Mouse (Mus musculus) limb, embryonic 13.5 days (tissue): ENCODE results near the gene Kcnk5. TPM values are rescaled to one million over a fixed set of nuclear protein-coding genes. Genes with fewer than 3 reads are reported as not detected.

Experiments
- ATAC-seq: fragments of 200-750 bp; cut with Nextera tagmentation; 2 replicates; pipeline ENCODE4 v1.8.0; 2017; ENCODE audit warnings: low read depth, moderate number of reproducible peaks, moderate TSS enrichment; ENCODE audit not compliant: low FRiP score
- H3K27ac ChIP-seq: fragments of 300-500 bp; sonication (generic); 2 replicates; pipeline ENCODE4 v1.5.1; 2015; ENCODE audit warnings: inconsistent platforms, mild to moderate bottlenecking, moderate library complexity
- H3K27me3 ChIP-seq: fragments of 300-500 bp; sonication (generic); 2 replicates; pipeline ENCODE4 v1.6.1; 2015; ENCODE audit warnings: mild to moderate bottlenecking, inconsistent platforms
- H3K36me3 ChIP-seq: fragments of 300-500 bp; sonication (generic); 2 replicates; pipeline ENCODE4 v1.6.1; 2015; ENCODE audit warnings: inconsistent platforms, mild to moderate bottlenecking, moderate library complexity
- H3K4me1 ChIP-seq: fragments of 300-500 bp; sonication (generic); 2 replicates; pipeline ENCODE4 v1.6.1; 2015; ENCODE audit warnings: inconsistent platforms
- H3K4me2 ChIP-seq: fragments of 300-500 bp; sonication (generic); replicated peaks from 2 replicates; pipeline ENCODE4 v1.6.1; 2015; ENCODE audit warnings: inconsistent platforms, mild to moderate bottlenecking, moderate library complexity
- H3K4me3 ChIP-seq: fragments of 300-500 bp; sonication (generic); 2 replicates; pipeline ENCODE4 v1.5.1; 2015; ENCODE audit warnings: moderate library complexity, mild to moderate bottlenecking, inconsistent platforms
- H3K9ac ChIP-seq: fragments of 300-500 bp; sonication (generic); 2 replicates; pipeline ENCODE4 v1.6.1; 2015; ENCODE audit warnings: mild to moderate bottlenecking, inconsistent platforms
- H3K9me3 ChIP-seq: fragments of 300-500 bp; sonication (generic); 2 replicates; pipeline ENCODE4 v1.6.1; 2016; ENCODE audit warnings: inconsistent platforms
- WGBS: fragments of 180-500 bp; shearing (Covaris S2); methylation state at CpG from one replicate; pipeline ENCODE4 v1.1.7; 2015; 5-methylcytosine and 5-hydroxymethylcytosine counted together
- polyA plus RNA-seq: library from polyadenylated mRNA; unstranded; fragments of >200 nt; fragmentation: Nextera tagmentation; extraction: Ambion mirVana; gene quantifications from 2 replicates; pipeline ENCODE4 v1.2.1, GENCODE M21; 2015

The Kcnk5 gene
- polyA plus RNA-seq, 1 experiment from 2014 or later, result 6.4 TPM

DNA sequence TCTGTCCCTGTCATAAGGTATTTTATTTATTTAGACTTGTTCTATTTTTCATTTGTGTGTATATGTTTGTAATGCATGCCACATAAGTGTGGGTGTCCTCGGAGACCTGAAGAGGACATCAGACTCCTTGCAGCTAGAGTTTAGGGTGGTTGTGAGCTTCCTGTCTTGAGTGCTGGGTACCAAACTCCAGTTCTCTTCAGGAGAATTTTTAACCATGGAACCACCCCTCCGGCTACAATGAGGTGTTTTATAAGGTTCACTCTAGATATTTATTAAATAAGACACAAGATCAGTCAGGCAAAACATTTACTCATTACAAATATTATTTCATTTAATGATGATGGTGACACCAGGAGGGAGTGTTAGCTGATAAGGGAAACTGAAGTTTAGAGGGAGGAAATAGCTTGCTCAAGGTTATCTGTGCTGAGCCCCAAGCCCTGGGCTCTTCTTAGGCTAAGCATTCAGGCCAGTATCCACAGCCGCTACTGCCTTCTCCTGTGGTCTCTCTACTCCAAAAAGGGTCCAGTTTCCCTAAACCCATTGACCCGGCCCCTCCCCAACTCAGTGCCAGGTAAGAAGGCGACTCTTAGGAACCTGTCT, 9.6 kb upstream of the Kcnk5 start:
- no peak overlapping the region for H3K4me3 ChIP-seq
- no peak overlapping the region for H3K4me2 ChIP-seq
- H3K9ac ChIP-seq, result no peak overlapping the region
- no peak overlapping the region for H3K27ac ChIP-seq
- no peaks in the 10 kb centered on the region for H3K4me1 ChIP-seq
- WGBS, result 85% methylated on average over 5 of the region's 5 CpGs
- H3K27me3 ChIP-seq, result no peaks in the 10 kb centered on the region
- H3K36me3 ChIP-seq, result no peaks in the 10 kb centered on the region
- no peak for ATAC-seq
- H3K9me3 ChIP-seq, result no peaks in the 10 kb centered on the region

DNA sequence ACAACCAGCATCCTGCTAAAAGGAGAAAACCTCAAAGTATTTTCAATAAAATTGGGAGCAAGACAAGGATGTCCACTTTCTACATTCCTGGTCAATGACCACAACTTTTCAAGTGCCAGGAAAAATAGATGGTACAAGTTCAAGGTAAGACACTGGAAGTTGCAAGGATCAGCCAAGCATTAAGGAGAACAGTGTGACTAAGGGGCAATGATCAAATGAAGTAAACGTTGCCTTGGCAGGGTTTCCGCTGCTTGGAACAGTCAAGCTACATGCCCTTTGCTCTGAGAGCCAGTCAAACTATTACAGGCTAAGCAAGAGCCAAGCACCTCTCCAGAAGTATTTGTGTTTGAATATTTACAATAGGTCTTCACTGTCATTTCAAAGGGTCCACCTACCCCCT, 8.1 kb upstream of the Kcnk5 start:
- Histone ChIP-seq H3K9ac (no peak overlapping the region), H3K27ac (no peak overlapping the region), H3K4me2 (no peak overlapping the region), H3K36me3 (no peaks in the 10 kb centered on the region), H3K27me3 (no peaks in the 10 kb centered on the region), H3K9me3 (no peaks in the 10 kb centered on the region), H3K4me3 (no peak overlapping the region), H3K4me1 (no peaks in the 10 kb centered on the region)
- ATAC-seq, result no peak
- WGBS, result 86% methylated on average over 2 of the region's 2 CpGs

DNA sequence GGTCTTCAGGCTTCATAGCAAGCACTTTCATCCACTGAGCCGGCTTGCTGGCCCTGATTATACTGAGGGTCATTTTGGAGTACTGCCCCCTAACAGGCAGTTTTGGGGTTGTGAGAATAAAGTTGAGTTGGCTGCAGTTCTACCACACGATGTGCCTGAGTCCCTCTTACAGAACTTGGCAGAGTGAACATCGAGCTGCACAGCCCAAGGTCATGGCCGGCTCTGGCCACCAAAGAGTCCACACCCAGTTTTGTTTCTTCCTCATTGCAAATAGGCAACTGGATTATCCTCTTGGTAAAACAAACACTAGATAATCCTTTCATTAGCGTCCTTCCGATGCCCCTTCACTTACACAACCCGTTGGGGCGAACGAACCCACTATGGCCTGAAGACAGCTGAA, 3.8 kb upstream of the Kcnk5 start:
- 85% methylated on average over 9 of the region's 9 CpGs for WGBS
- no peak overlapping the region for H3K9ac ChIP-seq
- no peak overlapping the region for H3K27ac ChIP-seq
- no peak overlapping the region for H3K4me3 ChIP-seq
- ATAC-seq, result no peak
- no peak overlapping the region for H3K4me2 ChIP-seq
- no peaks in the 10 kb centered on the region for H3K27me3 ChIP-seq
- H3K9me3 ChIP-seq, result no peaks in the 10 kb centered on the region
- H3K4me1 ChIP-seq, result peaks cover 12% of the 10 kb centered on the region
- no peaks in the 10 kb centered on the region for H3K36me3 ChIP-seq

DNA sequence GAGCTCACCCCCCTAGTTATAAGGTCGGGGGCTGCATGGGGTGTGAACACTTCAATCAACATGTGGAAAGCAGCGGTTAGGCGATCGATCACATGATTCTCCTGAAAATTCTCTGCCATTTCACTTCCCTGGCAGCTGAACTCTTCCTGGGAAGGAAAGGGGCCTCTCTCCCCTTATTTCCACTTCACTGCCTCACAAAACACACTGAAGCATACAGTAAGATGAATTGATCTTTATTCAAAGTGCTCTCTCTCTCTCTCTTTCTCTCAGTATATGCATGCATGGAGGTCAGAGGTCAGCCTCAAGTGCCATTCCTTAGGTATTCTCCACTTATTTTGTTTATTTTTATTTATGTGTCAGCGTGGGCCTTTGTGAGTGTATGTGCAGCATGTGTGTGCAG, 2.1 kb upstream of the Kcnk5 start:
- ATAC-seq, result no peak
- Histone ChIP-seq H3K27ac (no peak overlapping the region), H3K9ac (no peak overlapping the region), H3K9me3 (no peaks in the 10 kb centered on the region), H3K27me3 (no peaks in the 10 kb centered on the region), H3K4me1 (peaks cover 29% of the 10 kb centered on the region), H3K4me3 (no peak overlapping the region), H3K4me2 (no peak overlapping the region), H3K36me3 (no peaks in the 10 kb centered on the region)
- WGBS, result 62% methylated on average over 5 of the region's 5 CpGs

DNA sequence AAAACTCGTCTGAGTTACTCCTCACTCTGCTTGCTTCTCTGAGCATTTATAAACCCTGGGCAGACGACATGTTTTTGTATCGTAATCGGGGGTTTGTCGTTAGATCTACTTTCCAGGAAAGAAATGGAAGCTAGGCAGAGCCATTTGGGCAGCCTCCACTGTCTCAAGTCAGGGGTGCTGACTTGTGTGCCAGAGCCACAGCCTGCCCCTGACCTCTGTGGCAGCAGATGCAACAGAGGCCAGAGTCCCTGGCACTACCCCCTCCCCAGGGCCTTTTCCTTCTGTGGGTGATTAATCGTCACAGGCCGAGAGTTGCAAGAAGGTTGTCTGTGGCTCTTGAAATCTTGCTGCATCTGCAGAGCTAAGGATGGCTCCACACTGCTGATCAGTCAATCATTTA, 987 bp upstream of the Kcnk5 start:
- Histone ChIP-seq H3K27ac (no peak overlapping the region), H3K9me3 (no peaks in the 10 kb centered on the region), H3K4me1 (peaks cover 40% of the 10 kb centered on the region), H3K9ac (no peak overlapping the region), H3K27me3 (no peaks in the 10 kb centered on the region), H3K36me3 (no peaks in the 10 kb centered on the region), H3K4me3 (no peak overlapping the region), H3K4me2 (no peak overlapping the region)
- 80% methylated on average over 7 of the region's 7 CpGs for WGBS
- ATAC-seq, result no peak

DNA sequence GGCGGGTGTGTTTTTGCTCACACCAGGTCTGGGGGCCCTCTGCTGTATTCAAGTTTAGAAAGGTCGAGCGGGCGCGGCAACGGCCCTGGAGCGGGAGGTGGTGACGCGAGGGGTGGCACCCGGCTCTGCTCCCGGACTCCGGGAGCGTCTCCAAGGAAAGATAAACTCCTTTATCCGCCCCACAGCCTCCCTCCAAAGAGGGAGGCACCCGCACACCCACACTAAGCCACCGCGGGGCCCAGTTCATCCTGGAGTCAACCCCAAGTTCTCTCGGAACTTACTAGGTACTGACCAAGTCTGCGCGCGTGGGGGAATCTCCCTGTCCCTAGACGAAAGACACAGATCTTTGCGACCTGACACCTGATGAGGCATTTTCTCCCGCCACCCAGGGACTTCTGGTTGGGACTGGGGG, 852 bp downstream of the Kcnk5 start:
- H3K4me1 ChIP-seq, result peaks cover 43% of the 10 kb centered on the region
- H3K9me3 ChIP-seq, result no peaks in the 10 kb centered on the region
- 0% methylated on average over 24 of the region's 24 CpGs for WGBS
- peak overlapping the region; percentile 66 for H3K9ac ChIP-seq
- peak overlapping the region; percentile 91 for H3K4me2 ChIP-seq
- ATAC-seq, result no peak
- H3K27me3 ChIP-seq, result no peaks in the 10 kb centered on the region
- H3K36me3 ChIP-seq, result no peaks in the 10 kb centered on the region
- peak overlapping the region; percentile 59 for H3K4me3 ChIP-seq
- H3K27ac ChIP-seq, result no peak overlapping the region

DNA sequence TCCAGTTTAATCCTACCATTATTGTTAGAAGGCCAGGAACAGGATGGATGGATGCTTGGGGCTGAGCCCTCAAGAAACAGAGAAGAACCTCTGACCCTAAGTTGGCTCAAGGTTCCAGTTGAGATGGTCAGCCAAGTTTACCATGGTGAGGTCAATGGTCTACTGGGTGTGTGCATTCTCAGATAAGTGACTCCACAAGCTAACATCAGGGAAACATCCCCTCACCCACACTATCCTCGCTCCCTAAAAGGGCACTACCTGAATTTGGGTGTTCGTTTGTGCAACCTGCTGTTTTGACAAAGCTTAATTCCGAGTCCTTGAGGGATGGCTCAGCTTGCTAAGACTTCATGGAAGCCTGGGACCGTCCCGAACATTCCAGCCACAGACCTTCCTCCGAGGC, 1.3 kb downstream of the Kcnk5 start:
- no peak for ATAC-seq
- H3K4me2 ChIP-seq, result peak overlapping the region; percentile 91
- peaks cover 43% of the 10 kb centered on the region for H3K4me1 ChIP-seq
- H3K36me3 ChIP-seq, result no peaks in the 10 kb centered on the region
- WGBS, result 9% methylated on average over 6 of the region's 6 CpGs
- H3K9ac ChIP-seq, result peak overlapping the region; percentile 66
- H3K9me3 ChIP-seq, result no peaks in the 10 kb centered on the region
- no peak overlapping the region for H3K27ac ChIP-seq
- H3K4me3 ChIP-seq, result peak overlapping the region; percentile 59
- H3K27me3 ChIP-seq, result no peaks in the 10 kb centered on the region

DNA sequence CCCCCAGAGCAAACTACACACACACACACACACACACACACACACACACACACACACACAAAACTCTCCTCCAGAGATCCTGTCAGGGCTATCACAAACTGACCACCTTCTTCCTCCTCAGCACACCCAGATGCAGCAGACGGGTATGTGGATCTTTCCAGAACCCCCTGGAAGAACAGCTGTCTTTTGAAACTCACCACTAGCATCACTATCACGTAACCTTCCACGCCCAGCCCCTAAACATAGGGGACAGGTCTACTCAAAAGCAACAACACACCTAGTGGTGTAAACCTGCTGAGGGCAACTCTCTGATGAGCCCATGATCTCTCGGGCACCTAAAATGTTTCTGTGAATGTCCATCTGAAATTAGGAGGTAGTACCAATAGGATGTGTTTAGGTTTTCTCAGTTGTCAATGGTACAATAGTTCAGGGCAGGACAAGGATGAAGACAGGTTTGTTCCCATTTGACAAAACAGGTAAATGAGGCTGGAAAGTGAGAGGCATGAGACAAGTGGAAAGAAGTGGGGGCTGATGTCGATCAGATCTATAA, 1.8 kb downstream of the Kcnk5 start:
- H3K9ac ChIP-seq, result peak overlapping the region; percentile 26; the same call in 1 of the 2 replicates
- peaks cover 43% of the 10 kb centered on the region for H3K4me1 ChIP-seq
- ATAC-seq, result no peak
- H3K27ac ChIP-seq, result no peak overlapping the region
- peak overlapping the region; percentile 91 for H3K4me2 ChIP-seq
- no peaks in the 10 kb centered on the region for H3K9me3 ChIP-seq
- WGBS, result 74% methylated on average over 5 of the region's 5 CpGs
- no peaks in the 10 kb centered on the region for H3K27me3 ChIP-seq
- peak overlapping the region; percentile 59 for H3K4me3 ChIP-seq
- H3K36me3 ChIP-seq, result no peaks in the 10 kb centered on the region

DNA sequence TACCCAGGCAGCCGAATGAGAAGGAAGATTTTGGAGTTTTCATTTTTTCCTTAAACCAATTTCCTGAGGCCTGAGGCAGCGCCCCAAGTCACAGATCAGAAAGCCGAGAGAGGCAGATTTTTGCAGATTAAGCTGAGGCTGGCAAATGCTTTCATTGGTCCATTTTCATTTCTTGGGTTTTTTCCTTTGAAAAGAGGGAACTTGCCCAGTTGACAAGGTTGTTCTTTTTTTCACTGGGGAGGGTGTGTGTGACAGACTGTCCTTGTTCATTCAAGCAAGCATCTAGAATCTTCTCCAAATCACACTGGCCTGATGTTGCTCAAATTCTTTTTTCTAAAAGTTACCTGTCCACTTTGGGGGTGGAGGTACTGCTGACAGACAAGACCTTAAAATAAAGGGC, 2.5 kb downstream of the Kcnk5 start:
- H3K9ac ChIP-seq, result no peak overlapping the region
- no peaks in the 10 kb centered on the region for H3K36me3 ChIP-seq
- H3K27ac ChIP-seq, result no peak overlapping the region
- ATAC-seq, result no peak
- H3K4me2 ChIP-seq, result peak overlapping the region; percentile 91
- no peaks in the 10 kb centered on the region for H3K27me3 ChIP-seq
- H3K4me1 ChIP-seq, result peaks cover 43% of the 10 kb centered on the region
- H3K4me3 ChIP-seq, result peak overlapping the region; percentile 59
- H3K9me3 ChIP-seq, result no peaks in the 10 kb centered on the region
- WGBS, result 28% methylated on average over 3 of the region's 3 CpGs

DNA sequence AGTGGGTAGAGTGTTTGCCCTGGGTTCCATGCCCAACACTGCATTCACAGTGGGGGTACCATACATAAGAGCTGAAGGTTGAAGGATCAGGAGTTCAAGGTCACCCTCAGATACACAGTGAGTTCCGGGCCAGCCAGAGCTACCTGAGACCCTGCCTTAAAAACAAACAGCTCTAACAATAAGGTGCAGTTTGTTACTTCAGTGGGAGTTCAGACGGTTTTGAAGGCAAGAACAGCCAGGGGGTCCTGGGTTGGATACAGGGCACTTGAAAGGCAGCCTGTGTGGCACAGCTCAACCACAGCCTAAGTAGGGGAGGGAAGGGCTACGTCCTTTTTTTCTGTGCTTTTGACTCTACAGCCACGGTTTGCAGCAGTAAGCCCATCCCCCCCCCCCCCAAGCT, 3.0 kb downstream of the Kcnk5 start:
- no peak overlapping the region for H3K27ac ChIP-seq
- H3K27me3 ChIP-seq, result no peaks in the 10 kb centered on the region
- no peak overlapping the region for H3K9ac ChIP-seq
- H3K4me1 ChIP-seq, result peaks cover 44% of the 10 kb centered on the region
- H3K36me3 ChIP-seq, result no peaks in the 10 kb centered on the region
- H3K4me2 ChIP-seq, result peak overlapping the region; percentile 91
- H3K4me3 ChIP-seq, result no peak overlapping the region
- 16% methylated on average over 4 of the region's 4 CpGs for WGBS
- no peaks in the 10 kb centered on the region for H3K9me3 ChIP-seq
- ATAC-seq, result no peak

DNA sequence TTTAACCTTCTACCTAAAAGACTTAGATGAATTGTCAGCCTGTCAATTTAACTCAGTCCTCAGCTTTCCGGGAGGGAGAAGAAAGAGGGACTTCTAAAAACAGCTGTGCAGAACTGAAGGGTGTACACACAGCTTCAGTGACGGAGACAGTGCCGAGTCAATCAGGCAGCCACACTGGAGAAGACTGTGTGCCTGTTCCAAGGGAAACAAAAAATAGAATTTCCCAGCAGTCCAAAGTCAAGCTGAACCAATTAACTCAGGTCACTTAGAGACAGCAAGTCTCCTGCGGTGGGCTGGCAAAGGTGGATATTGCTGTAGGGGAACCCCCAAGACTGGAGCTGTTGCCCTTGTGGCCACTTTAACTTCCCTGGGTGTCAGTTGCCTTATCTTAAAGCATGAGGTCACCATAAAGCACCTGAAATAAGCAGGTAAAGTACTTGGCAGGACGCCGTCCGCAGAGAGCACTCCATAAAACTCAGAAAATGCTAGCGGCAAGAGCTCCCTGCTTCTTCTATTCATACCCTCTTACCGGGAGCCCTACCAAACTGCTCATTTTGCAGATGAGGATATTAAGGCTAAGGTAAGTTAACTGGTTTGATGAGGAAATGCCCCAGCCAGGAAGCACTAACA, 4.0 kb downstream of the Kcnk5 start:
- H3K4me3 ChIP-seq, result no peak overlapping the region
- no peak overlapping the region for H3K9ac ChIP-seq
- peaks cover 53% of the 10 kb centered on the region for H3K4me1 ChIP-seq
- H3K36me3 ChIP-seq, result no peaks in the 10 kb centered on the region
- H3K27me3 ChIP-seq, result no peaks in the 10 kb centered on the region
- H3K4me2 ChIP-seq, result no peak overlapping the region; the same call in 1 of the 2 replicates
- WGBS, result 65% methylated on average over 9 of the region's 9 CpGs
- ATAC-seq, result no peak
- H3K27ac ChIP-seq, result no peak overlapping the region
- no peaks in the 10 kb centered on the region for H3K9me3 ChIP-seq

DNA sequence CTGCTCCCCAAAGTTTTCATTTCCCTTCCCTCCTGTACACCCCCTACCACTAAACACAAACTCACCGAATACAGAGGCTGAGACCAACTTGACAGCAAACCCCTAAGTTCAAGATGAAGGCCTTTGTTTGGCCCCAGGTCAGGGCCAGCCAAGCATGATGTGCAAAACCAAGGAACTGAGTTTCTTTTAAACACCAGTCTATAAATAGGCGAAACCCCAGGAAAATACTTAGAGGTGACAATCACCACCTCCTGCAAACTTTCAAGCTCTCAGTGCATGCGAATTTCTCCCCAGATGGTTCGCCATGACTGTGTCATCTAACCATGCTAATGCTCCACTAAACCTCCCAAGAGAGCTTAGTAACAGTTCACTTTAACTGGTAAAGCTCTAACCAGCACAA, 5.9 kb downstream of the Kcnk5 start:
- no peaks in the 10 kb centered on the region for H3K27me3 ChIP-seq
- no peak for ATAC-seq
- H3K36me3 ChIP-seq, result no peaks in the 10 kb centered on the region
- H3K4me3 ChIP-seq, result no peak overlapping the region
- H3K9ac ChIP-seq, result no peak overlapping the region
- H3K27ac ChIP-seq, result no peak overlapping the region
- no peak overlapping the region for H3K4me2 ChIP-seq
- WGBS, result 88% methylated on average over 4 of the region's 4 CpGs
- H3K4me1 ChIP-seq, result peaks cover 53% of the 10 kb centered on the region
- no peaks in the 10 kb centered on the region for H3K9me3 ChIP-seq

DNA sequence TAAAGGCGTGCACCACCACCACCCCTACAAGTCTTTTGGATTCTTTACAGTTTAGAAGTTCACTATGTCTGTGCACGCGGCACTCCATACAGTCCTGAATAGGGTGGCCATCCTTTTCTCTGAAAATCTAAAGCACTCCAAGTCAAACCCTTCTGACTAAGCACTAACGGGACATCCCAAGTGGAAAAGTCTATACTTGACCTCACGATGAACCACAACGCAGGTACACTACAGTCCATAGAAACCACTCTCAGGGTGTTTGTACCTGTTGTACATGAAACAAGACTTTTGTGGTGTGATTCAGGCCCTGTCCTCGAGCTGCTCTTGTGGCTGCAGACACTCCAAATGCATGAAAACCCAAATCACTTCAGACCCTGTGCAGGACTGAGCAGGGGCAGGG, 6.5 kb downstream of the Kcnk5 start:
- peaks cover 47% of the 10 kb centered on the region for H3K4me1 ChIP-seq
- ATAC-seq, result no peak
- H3K9me3 ChIP-seq, result no peaks in the 10 kb centered on the region
- no peak overlapping the region for H3K9ac ChIP-seq
- H3K27ac ChIP-seq, result no peak overlapping the region
- no peak overlapping the region for H3K4me3 ChIP-seq
- no peaks in the 10 kb centered on the region for H3K27me3 ChIP-seq
- H3K36me3 ChIP-seq, result no peaks in the 10 kb centered on the region
- H3K4me2 ChIP-seq, result no peak overlapping the region
- 95% methylated on average over 7 of the region's 7 CpGs for WGBS
